Mouse (Mus musculus): ENCODE measurements around the gene Antxr1.
"Not testable (repeated sequence)": the region's sequence is repeated elsewhere in the genome, so short reads cannot be mapped to it uniquely, and the experiment has no call there.

Gene Antxr1

DNA sequence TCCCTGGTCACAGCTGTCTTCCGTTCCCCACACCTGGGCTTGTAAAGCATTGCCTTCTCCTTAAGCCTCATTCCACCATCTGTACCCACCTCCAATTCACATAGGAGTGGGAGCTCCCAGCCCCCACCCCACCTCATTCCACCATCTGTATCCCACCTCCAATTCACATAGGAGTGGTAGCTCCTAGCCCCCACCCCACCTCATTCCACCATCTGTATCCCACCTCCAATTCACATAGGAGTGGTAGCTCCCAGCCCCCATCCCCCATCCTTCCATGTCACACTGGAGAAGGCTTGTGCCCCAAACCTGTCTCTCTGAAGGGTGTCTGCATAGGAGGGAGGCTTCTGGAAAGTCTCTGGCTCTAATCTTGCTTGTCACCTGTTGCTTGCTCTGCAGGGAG, 232.3 kb downstream of the Antxr1 start:
- in situ Hi-C loops (cut with MseI, MboI), result loop anchor here (5.0 to 10.0 kb wide), 2 partner anchors 219 to 221 kb away; no protein-coding TSS in a partner anchor

DNA sequence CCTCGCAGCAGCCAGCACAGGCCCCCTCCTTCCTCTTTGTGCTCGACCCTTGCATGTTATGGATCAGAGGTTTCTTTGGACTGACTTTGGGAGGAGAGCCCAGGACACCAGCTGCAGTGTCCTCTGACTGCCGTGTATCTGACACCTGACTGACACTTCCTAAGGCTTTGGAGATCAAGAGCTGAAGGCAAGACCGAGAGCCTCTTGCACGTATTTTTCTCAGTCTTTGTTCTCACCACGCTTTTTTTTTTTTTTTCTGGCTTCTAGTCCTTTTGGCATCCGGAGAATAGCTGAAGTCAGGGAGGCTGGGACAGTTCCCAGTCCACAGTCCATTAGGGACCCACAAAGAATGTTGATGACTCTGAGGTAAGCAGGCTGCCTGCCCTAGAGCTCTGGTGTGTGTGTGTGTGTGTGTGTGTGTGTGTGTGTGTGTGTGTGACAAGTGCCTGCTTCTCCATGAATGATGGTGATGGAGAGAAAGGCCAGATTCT, 233.2 kb downstream of the Antxr1 start:
- in situ Hi-C loops (cut with MseI, MboI), result loop anchor here (5.0 to 10.0 kb wide), 2 partner anchors 220 to 222 kb away; no protein-coding TSS in a partner anchor

DNA sequence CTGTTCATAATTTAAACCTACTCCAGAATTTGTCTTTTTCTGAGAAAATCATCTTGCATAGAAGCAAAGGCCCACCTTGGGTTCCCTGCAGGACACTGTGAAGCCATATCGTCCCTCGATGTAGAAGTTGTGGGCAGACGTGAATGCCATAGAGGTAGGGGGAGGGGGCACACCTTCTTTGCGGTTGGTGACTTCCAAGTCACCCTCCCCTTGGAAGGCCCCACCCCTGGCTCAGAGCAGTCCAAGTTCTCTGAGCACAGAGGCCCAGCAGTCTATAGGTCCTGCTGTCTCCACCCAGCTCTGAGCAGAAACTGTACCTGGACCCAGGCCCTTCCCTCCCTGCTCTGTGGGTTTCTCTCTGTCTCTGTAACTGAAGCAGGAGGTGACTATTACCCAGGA, 233.7 kb downstream of the Antxr1 start:
- in situ Hi-C loops (cut with MseI, MboI), result loop anchor here (5.0 to 10.0 kb wide), 2 partner anchors 220 to 223 kb away; no protein-coding TSS in a partner anchor

DNA sequence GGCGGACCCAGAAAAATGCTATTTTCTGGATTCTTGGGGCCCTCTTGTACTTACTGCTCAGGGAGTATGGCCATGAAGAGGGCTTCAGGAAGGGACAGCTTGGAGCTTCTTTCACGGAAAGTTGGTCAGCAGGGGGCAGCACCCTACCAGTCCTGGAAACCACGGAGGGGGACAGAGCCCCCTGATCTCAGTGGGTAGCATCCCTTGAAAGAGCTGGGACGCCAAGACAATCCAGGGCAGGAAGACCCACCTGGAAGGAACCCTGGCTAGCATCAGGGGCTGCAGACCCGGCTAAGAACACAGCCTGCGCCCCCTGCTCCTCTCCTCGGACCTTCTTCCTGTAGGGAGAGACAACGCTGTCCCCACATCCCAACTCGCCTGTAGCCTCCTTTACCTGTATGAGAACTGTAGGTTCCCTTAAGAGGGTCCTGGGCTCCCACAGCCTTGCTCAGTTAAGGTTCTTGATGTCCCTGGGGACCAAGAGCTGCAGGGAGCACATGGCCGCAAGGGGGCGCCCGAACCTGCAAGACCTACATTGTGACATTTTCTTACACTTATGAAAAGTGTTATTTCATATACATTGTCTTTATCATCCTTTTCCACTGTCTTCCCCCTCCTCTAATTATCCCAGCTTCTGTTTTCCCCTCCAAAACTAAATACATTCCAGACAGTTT, 234.2 kb downstream of the Antxr1 start:
- in situ Hi-C loops (cut with MseI, MboI), result loop anchor here (5.0 to 10.0 kb wide), 2 partner anchors 221 to 223 kb away; no protein-coding TSS in a partner anchor

DNA sequence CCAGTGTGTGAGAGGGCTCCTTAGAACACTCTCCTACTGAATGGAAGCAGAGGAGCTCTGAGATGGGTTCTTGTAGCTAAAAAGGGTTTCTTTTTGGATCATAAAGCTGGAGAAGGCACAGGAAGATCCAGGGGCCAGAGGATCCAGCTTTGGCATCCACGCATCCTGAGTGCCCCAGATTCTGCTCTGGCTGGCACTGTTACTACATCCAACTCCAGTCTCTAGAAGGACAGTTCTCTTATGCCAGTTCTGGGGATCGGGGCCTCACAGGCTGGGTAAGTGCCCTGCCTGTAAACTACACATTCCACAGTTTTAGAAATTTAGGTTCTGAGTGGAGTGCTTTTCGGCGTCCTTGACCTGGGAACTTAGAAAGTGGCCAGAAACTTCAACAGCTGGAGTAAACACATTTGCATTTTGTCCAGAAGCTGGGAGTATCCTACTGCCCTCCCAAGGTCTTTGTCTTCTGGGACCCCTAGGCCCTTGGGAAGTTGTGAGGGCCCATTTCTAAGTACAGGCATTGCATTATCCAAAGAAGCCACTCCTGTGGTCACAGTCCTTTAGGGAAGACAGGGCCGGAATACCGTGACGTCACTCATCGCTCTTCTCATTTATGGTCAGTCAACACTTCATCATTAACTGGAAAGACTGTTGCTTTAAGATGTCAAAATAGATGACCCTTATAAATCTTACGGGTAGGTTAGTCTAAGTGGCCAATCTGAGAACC, 235.2 kb downstream of the Antxr1 start:
- in situ Hi-C loops (cut with MseI, MboI), result loop anchor here (5.0 to 10.0 kb wide), 2 partner anchors 222 to 224 kb away; no protein-coding TSS in a partner anchor

DNA sequence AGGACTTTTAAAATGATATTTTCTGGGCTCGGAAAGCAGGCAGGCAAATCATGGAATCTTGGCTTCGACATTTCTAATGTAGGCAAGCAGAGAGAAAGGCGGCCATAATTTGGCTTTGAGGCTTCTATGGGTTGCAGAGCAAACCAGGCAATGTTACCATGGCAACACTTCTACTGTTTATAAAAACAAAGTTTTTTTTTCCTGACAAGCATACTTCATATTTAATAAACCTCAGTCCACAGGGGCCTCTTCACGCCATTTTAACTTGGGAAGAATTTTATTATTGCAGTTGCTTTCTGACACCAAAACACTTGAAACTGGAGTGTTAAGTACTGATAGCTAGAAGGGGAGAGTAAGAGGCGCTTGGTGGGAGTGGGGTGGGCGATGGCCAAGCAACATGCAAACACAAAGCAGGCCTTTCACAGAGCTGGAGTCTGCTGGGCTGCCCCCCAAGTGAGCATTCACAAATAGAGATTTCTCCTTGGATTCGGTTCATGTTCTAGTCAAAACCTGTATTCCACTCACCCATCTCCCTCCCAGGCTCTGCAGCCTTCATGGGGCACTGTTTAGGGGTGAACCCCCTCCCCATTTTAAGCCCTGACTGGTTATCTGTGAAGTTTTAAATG, 235.8 kb downstream of the Antxr1 start:
- in situ Hi-C loops (cut with MseI, MboI), result loop anchor here (5.0 to 10.0 kb wide), 2 partner anchors 223 to 225 kb away; no protein-coding TSS in a partner anchor

DNA sequence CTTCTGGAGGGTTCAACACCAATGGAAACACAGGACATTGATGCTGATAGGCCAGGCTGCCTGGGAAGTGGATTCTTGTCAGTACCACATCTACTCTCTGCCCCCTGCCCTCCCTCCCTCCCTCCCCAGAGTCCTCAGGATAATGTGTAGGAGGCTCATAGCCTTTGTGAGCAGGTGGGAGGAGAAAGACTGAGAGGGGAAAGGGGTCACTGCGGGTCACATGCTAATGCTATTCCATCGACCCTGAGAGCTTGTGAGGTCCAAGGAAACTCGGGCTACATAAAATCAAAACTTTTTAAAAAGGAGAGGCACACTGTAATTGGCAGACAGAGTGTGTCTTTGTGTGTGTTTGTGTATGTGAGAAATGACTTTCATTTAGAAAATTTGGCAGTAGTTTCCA, 236.4 kb downstream of the Antxr1 start:
- in situ Hi-C loops (cut with MseI, MboI), result no loop called here

DNA sequence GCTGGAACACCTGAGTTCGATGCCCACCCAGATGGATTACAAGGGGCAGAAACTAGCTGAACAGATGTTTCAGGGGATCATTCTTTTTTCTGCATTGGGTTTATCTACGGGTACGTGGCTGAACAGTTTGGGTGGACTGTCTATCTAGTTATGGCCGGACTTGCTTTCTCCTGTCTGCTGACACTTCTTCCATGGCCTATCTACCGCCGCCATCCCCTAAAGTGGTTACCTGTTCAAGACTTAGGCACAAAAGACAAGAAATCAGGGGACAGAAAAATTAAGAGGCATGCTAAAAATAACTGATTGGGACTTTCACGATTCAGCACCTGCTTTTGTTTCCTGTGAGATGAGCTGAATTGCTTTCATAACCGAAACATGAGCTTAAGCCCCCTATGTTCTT, 242.0 kb downstream of the Antxr1 start:
- in situ Hi-C loops (cut with MseI, MboI), result not testable (repeated sequence)

DNA sequence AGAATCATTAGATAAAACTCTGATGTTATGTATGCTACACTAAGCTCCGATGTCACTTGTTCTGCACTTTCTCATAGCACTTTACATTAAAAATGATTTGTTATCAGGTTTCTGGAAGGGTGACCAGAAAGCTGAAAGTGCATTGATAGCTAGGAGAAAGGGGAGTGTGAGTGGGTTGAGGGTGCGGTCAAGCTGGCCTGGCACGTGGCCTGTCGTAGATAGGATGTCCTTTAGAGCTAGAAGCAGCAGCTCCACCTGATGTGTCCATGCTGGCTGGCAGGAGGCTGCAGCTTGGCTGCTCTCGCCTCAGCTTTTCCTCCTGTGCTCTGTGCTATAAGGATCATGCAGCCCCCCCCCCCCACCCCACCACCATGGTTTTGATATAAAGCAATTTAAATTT, 243.1 kb downstream of the Antxr1 start:
- in situ Hi-C loops (cut with MseI, MboI), result no loop called here

DNA sequence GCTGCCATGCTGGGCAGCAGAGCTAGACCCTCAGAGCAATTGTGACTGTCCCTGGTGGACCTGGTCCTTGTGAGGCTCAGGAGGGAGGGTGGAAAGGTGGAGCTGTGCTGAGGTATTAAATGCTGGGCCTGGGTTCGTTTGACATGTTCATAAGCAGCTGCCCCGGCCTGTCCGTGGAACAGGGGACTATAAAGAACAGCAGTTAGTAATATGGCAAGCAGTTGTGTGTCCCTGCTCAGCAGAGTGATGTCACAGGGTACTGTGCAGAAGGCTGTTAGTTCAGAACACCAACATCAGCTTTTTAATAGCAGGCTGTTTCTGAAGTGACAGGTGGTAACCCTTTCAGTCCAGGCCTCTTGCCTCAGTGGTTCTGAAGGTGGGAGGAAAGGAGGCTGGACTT, 244.7 kb downstream of the Antxr1 start:
- in situ Hi-C loops (cut with MseI, MboI), result no loop called here

DNA sequence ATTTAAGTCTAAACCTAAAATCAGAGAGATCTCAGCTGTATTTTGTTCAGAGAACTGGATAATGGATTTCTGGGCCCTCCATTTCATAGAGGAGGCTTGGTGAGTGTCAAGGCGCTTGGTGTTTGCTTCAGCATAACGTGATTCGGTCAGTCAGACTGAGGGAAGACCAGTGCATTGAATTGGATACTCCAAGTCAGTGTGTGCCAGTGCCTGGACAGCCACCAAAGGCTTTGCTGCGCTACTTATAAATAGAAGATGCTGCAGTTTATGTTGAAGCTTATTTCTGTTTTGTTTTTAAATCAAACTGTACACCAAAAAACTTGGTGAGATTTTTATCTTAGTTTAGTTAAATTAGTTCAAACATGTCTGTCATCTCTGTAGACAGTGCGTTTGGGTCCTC, 247.3 kb downstream of the Antxr1 start:
- in situ Hi-C loops (cut with MseI, MboI), result no loop called here

DNA sequence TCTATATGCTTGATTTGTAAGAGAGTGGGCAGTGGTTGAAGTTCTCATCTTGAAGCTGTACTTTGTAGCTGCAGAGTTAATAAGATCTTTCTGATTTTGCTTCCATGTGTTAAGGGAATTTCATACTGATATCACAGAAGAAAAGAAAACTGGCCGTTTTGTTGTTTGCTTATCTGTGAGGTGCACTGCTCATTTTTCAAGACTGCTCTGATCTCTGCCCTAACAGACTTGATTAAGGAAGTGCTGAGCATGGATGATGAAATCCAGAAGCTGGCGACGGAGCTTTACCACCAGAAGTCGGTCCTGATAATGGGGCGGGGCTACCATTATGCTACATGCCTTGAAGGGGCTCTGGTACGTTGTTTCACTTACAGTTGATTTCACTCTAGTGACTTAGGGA, 250.6 kb downstream of the Antxr1 start:
- in situ Hi-C loops (cut with MseI, MboI), result no loop called here

Measured in mouse trophoblast stem cell (cell line).